Mouse (Mus musculus) stomach, embryonic 15.5 days (tissue): ENCODE measurements around the gene Cep19. TPM values are rescaled to one million over a fixed set of nuclear protein-coding genes. Genes with fewer than 3 reads are reported as not detected.

Experiments used
- polyA plus RNA-seq: library from polyadenylated mRNA; unstranded; fragments of >200 nt; fragmentation: Nextera tagmentation; extraction: Ambion mirVana; gene quantifications from 2 replicates; pipeline ENCODE4 v1.2.1, GENCODE M21; 2015

Cep19 gene
- polyA plus RNA-seq, 1 experiment from 2014 or later, result 27.8 TPM

Other genes starting within 250 kb of the Cep19 start
- 1.4 and 2.3 TPM in 2 replicates for gene Meltf, start 221.0 kb upstream of the Cep19 start, polyA plus RNA-seq
- 0.51 and 0.72 TPM in 2 replicates for gene Pigz, start 165.9 kb upstream of the Cep19 start, polyA plus RNA-seq
- gene 0610012G03Rik, start 151.3 kb upstream of the Cep19 start, polyA plus RNA-seq, result 88.0 and 94.6 TPM in 2 replicates
- 94.6 and 95.5 TPM in 2 replicates for gene Ncbp2, start 151.3 kb upstream of the Cep19 start, polyA plus RNA-seq
- gene Senp5, start 96.5 kb upstream of the Cep19 start, polyA plus RNA-seq, result 11.3 and 13.8 TPM in 2 replicates
- gene Pak2, start 20.5 kb upstream of the Cep19 start, polyA plus RNA-seq, result 33.6 and 36.6 TPM in 2 replicates
- 89.0 and 91.8 TPM in 2 replicates for gene Pigx, start 60 bp upstream of the Cep19 start, polyA plus RNA-seq
- gene Nrros, start 65.8 kb downstream of the Cep19 start, polyA plus RNA-seq, result 16.3 and 19.5 TPM in 2 replicates
- 0.30 and 0.33 TPM in 2 replicates for gene Bex6, start 80.0 kb downstream of the Cep19 start, polyA plus RNA-seq
- 12.2 and 14.1 TPM in 2 replicates for gene Fbxo45, start 147.4 kb downstream of the Cep19 start, polyA plus RNA-seq
- 18.3 and 21.3 TPM in 2 replicates for gene Wdr53, start 147.4 kb downstream of the Cep19 start, polyA plus RNA-seq
- 0.09 TPM in 1 of 2 replicates, not detected in the other for gene Smco1, start 171.7 kb downstream of the Cep19 start, polyA plus RNA-seq
- gene Rnf168, start 177.7 kb downstream of the Cep19 start, polyA plus RNA-seq, result 32.6 and 33.6 TPM in 2 replicates
- gene Ubxn7, start 232.5 kb downstream of the Cep19 start, polyA plus RNA-seq, result 20.6 and 22.3 TPM in 2 replicates